Mouse (Mus musculus): Measurements from ENCODE around the gene Ndufb2.

Ndufb2 gene

GRCm38 (mm10) chr6:39580558-39580957, 11.8 kb upstream of the Ndufb2 start:
- DNase-seq (ENCODE audit: low spot score): no peak

GRCm38 (mm10) chr6:39581087-39581784, 11.1 kb upstream of the Ndufb2 start:
- DNase-seq (ENCODE audit: low spot score): no peak

- DNase-seq (ENCODE audit: low spot score): no peak
These were observed 6.9 kb upstream of the Ndufb2 start, which contains the start of gene Gm42420 for GRCm38 (mm10) chr6:39585517-39585916. TSS of gene Gm42420 (plus strand) at chr6:39585753.

- no peak for DNase-seq (ENCODE audit: low spot score)
These were observed 893 bp upstream of the Ndufb2 start for GRCm38 (mm10) chr6:39591481-39591880.

GRCm38 (mm10) chr6:39600851-39601250, 8.5 kb downstream of the Ndufb2 start:
- DNase-seq (ENCODE audit: low spot score): no peak

- DNase-seq (ENCODE audit: low spot score): no peak
These were observed 9.5 kb downstream of the Ndufb2 start for GRCm38 (mm10) chr6:39601828-39602227.

- DNase-seq (ENCODE audit: low spot score): no peak
These were observed 12.2 kb downstream of the Ndufb2 start for GRCm38 (mm10) chr6:39604565-39604964.

- DNase-seq (ENCODE audit: low spot score): no peak
These were observed 13.7 kb downstream of the Ndufb2 start for GRCm38 (mm10) chr6:39606056-39606455.

- DNase-seq (ENCODE audit: low spot score): no peak
These were observed 14.5 kb downstream of the Ndufb2 start for GRCm38 (mm10) chr6:39606862-39607261.

- no peak for DNase-seq (ENCODE audit: low spot score)
These were observed 15.0 kb downstream of the Ndufb2 start for GRCm38 (mm10) chr6:39607365-39607764.

- DNase-seq (ENCODE audit: low spot score): no peak
These were observed 17.8 kb downstream of the Ndufb2 start for GRCm38 (mm10) chr6:39610207-39610606.

- DNase-seq (ENCODE audit: low spot score): no peak
These were observed 18.9 kb downstream of the Ndufb2 start for GRCm38 (mm10) chr6:39611296-39611695.

All from urinary bladder, postnatal 14 days (tissue).